Mouse (Mus musculus) heart, postnatal 0 days (tissue): ENCODE measurements at regions not wholly inside any gene's neighbourhood (a gene's known extent, or its start where the extent isn't known, plus 50 kb on each side); places are given as distances from the start of the nearest gene placed in this dataset.

Experiments
- ATAC-seq: fragments of 200-750 bp; cut with Nextera tagmentation; 2 replicates; pipeline ENCODE4 v1.8.0; 2017; ENCODE audit warnings: low read depth, moderate number of reproducible peaks, moderate library complexity; ENCODE audit not compliant: insufficient read depth
- DNase-seq: peaks from one replicate; pipeline ENCODE4 v3.0.0-alpha.2; 2016; ENCODE audit warnings: low spot score
- H3K27ac ChIP-seq: fragments of 300-500 bp; sonication (generic); 2 replicates; pipeline ENCODE4 v1.5.1; 2014; ENCODE audit warnings: low read depth, mild to moderate bottlenecking
- H3K27me3 ChIP-seq: fragments of 300-500 bp; sonication (generic); 2 replicates; pipeline ENCODE4 v1.6.1; 2014; ENCODE audit warnings: low read length, mixed read lengths; ENCODE audit not compliant: control insufficient read depth, insufficient read depth
- H3K36me3 ChIP-seq: fragments of 300-500 bp; sonication (generic); replicated peaks from 2 replicates; pipeline ENCODE4 v1.6.1; 2014; ENCODE audit warnings: low read length, mixed read lengths; ENCODE audit not compliant: control insufficient read depth, insufficient read depth
- H3K4me1 ChIP-seq: fragments of 300-500 bp; sonication (generic); 2 replicates; pipeline ENCODE4 v1.6.1; 2014; ENCODE audit warnings: antibody characterized with exemption; ENCODE audit not compliant: control insufficient read depth, insufficient read depth
- H3K4me2 ChIP-seq: fragments of 300-500 bp; sonication (generic); 2 replicates; pipeline ENCODE4 v1.6.1; 2014; ENCODE audit warnings: low read depth, mild to moderate bottlenecking, low read length, moderate library complexity
- H3K4me3 ChIP-seq: fragments of 300-500 bp; sonication (generic); 2 replicates; pipeline ENCODE4 v1.5.1; 2014; ENCODE audit warnings: low read depth, low read length
- H3K9ac ChIP-seq: fragments of 300-500 bp; sonication (generic); replicated peaks from 2 replicates; pipeline ENCODE4 v1.6.1; 2014; ENCODE audit warnings: low read depth, low read length, mixed read lengths
- H3K9me3 ChIP-seq: fragments of 300-500 bp; sonication (generic); replicated peaks from 2 replicates; pipeline ENCODE4 v1.6.1; 2016; ENCODE audit warnings: low read length; ENCODE audit not compliant: control insufficient read depth
- CTCF ChIP-seq: IDR thresholded peaks from 2 replicates; pipeline ENCODE4 v1.5.1; 2016; ENCODE audit warnings: antibody characterized with exemption, control low read depth, low read depth
- EP300 ChIP-seq: IDR thresholded peaks from 2 replicates; pipeline ENCODE4 v1.6.1; 2016; ENCODE audit warnings: antibody characterized with exemption, low read depth
- WGBS: fragments of 180-500 bp; shearing (Covaris S2); extraction: QIAGEN DNeasy Blood & Tissue Kit; methylation state at CpG from one replicate; pipeline ENCODE4 v1.1.7; 2014; 5-methylcytosine and 5-hydroxymethylcytosine counted together

GRCm38 (mm10) chr14:107603198-107603597 is 1310.8 kb downstream of the Slitrk1 start:
- Histone ChIP-seq H3K27ac (no peak overlapping the region), H3K9ac (no peak overlapping the region), H3K4me1 (no peaks in the 10 kb centered on the region), H3K4me2 (no peak overlapping the region), H3K4me3 (no peak overlapping the region), H3K9me3 (no peaks in the 10 kb centered on the region), H3K36me3 (no peaks in the 10 kb centered on the region), H3K27me3 (no peaks in the 10 kb centered on the region)
- 61% methylated on average over 1 of the region's 1 CpGs for WGBS
- no peak for DNase-seq
- no peak for TF ChIP-seq EP300
- no peak for TF ChIP-seq CTCF
- no peak for ATAC-seq

GRCm38 (mm10) chr14:107586715-107587114 is 1327.2 kb downstream of the Slitrk1 start:
- no peaks in the 10 kb centered on the region for H3K27me3 ChIP-seq
- no peak overlapping the region for H3K4me2 ChIP-seq
- H3K9ac ChIP-seq: no peak overlapping the region
- TF ChIP-seq EP300 (no peak), CTCF (no peak)
- H3K27ac ChIP-seq: no peak overlapping the region
- ATAC-seq (no peak), DNase-seq (no peak)
- no peak overlapping the region for H3K4me3 ChIP-seq
- no peaks in the 10 kb centered on the region for H3K9me3 ChIP-seq
- no peaks in the 10 kb centered on the region for H3K4me1 ChIP-seq
- H3K36me3 ChIP-seq: no peaks in the 10 kb centered on the region

GRCm38 (mm10) chr14:107584252-107584651 is 1329.7 kb downstream of the Slitrk1 start:
- Histone ChIP-seq H3K9me3 (no peaks in the 10 kb centered on the region), H3K9ac (no peak overlapping the region), H3K4me2 (no peak overlapping the region), H3K27me3 (no peaks in the 10 kb centered on the region), H3K4me1 (no peaks in the 10 kb centered on the region), H3K4me3 (no peak overlapping the region), H3K36me3 (no peaks in the 10 kb centered on the region), H3K27ac (no peak overlapping the region)
- DNase-seq (no peak), ATAC-seq (no peak)
- 61% methylated on average over 2 of the region's 2 CpGs for WGBS
- TF ChIP-seq EP300 (no peak), CTCF (no peak)

GRCm38 (mm10) chr14:107570676-107571075 is 1343.3 kb downstream of the Slitrk1 start:
- WGBS: 84% methylated on average over 1 of the region's 1 CpGs
- TF ChIP-seq EP300 (no peak), CTCF (no peak)
- no peaks in the 10 kb centered on the region for H3K4me1 ChIP-seq

GRCm38 (mm10) chr14:107568496-107568895 is 1345.5 kb downstream of the Slitrk1 start:
- H3K9ac ChIP-seq: no peak overlapping the region
- H3K36me3 ChIP-seq: no peaks in the 10 kb centered on the region
- no peak overlapping the region for H3K4me2 ChIP-seq
- no peaks in the 10 kb centered on the region for H3K4me1 ChIP-seq
- ATAC-seq (no peak), DNase-seq (no peak)
- TF ChIP-seq EP300 (no peak), CTCF (no peak)
- H3K9me3 ChIP-seq: no peaks in the 10 kb centered on the region
- WGBS: 82% methylated on average over 2 of the region's 2 CpGs
- no peak overlapping the region for H3K4me3 ChIP-seq
- no peaks in the 10 kb centered on the region for H3K27me3 ChIP-seq
- H3K27ac ChIP-seq: no peak overlapping the region

More at GRCm38 (mm10) chr14:107570676-107571075, 1343.3 kb downstream of the Slitrk1 start:
- Histone ChIP-seq H3K4me3 (no peak overlapping the region), H3K27me3 (no peaks in the 10 kb centered on the region), H3K9me3 (no peaks in the 10 kb centered on the region), H3K9ac (no peak overlapping the region), H3K4me2 (no peak overlapping the region), H3K27ac (no peak overlapping the region), H3K36me3 (no peaks in the 10 kb centered on the region)
- DNase-seq (no peak), ATAC-seq (no peak)
